Mouse (Mus musculus) CH12.LX (cell line): Measurements from ENCODE around the gene Opalin.

ENCODE experiments used
- CHD1 ChIP-seq: IDR thresholded peaks from 2 replicates; pipeline ENCODE4 v1.6.1; 2012; ENCODE audit warnings: low read depth, low read length, improper control_type of control experiment, inconsistent platforms
- CTCF ChIP-seq, 2 experiments: IDR thresholded peaks in 1 of 2; conservative IDR thresholded peaks in 1 of 2; 2 replicates each; pipeline ENCODE4 v1.5.1; 2011 to 2012; ENCODE audit warnings: low read depth in 2 of 2, low read length in 2 of 2, improper control_type of control experiment in 1 of 2, inconsistent platforms in 1 of 2, mild to moderate bottlenecking in 1 of 2, moderate library complexity in 1 of 2
- EP300 ChIP-seq: IDR thresholded peaks from 2 replicates; pipeline ENCODE4 v1.6.1; 2011; ENCODE audit warnings: low read length, improper control_type of control experiment
- MAZ ChIP-seq: IDR thresholded peaks from 2 replicates; pipeline ENCODE4 v1.6.1; 2012; ENCODE audit warnings: low read depth, mild to moderate bottlenecking, inconsistent platforms, low read length, improper control_type of control experiment, moderate library complexity
- MEF2A ChIP-seq: IDR thresholded peaks from 2 replicates; pipeline ENCODE4 v1.6.1; 2014; ENCODE audit warnings: low read depth, mild to moderate bottlenecking, inconsistent platforms, low read length, improper control_type of control experiment, borderline replicate concordance
- MXI1 ChIP-seq: IDR thresholded peaks from 2 replicates; pipeline ENCODE4 v1.6.1; 2011; ENCODE audit warnings: mild to moderate bottlenecking, low read depth, low read length, improper control_type of control experiment
- MYC ChIP-seq: IDR thresholded peaks from 2 replicates; pipeline ENCODE4 v1.6.1; 2011; ENCODE audit warnings: low read depth, mild to moderate bottlenecking, improper control_type of control experiment, low read length
- NELFE ChIP-seq: IDR thresholded peaks from 2 replicates; pipeline ENCODE4 v1.6.1; 2011; ENCODE audit warnings: low read depth, low read length, improper control_type of control experiment
- POLR2A ChIP-seq: IDR thresholded peaks from 2 replicates; pipeline ENCODE4 v1.6.1; 2011; ENCODE audit warnings: low read depth, mild to moderate bottlenecking, improper control_type of control experiment, low read length
- RAD21 ChIP-seq: IDR thresholded peaks from 2 replicates; pipeline ENCODE4 v1.6.1; 2011; ENCODE audit warnings: low read depth, mild to moderate bottlenecking, low read length, improper control_type of control experiment, moderate library complexity
- TBP ChIP-seq: conservative IDR thresholded peaks from 2 replicates; pipeline ENCODE4 v1.6.1; 2011; ENCODE audit warnings: low read depth, low read length, improper control_type of control experiment
- USF1 ChIP-seq: IDR thresholded peaks from 2 replicates; pipeline ENCODE4 v1.6.1; 2014; ENCODE audit warnings: low read depth, mild to moderate bottlenecking, inconsistent platforms, low read length, improper control_type of control experiment
- ZC3H11A ChIP-seq: IDR thresholded peaks from 2 replicates; pipeline ENCODE4 v1.6.1; 2012; ENCODE audit warnings: low read depth, mild to moderate bottlenecking, inconsistent platforms, low read length, improper control_type of control experiment
- ZNF384 ChIP-seq: IDR thresholded peaks from 2 replicates; pipeline ENCODE4 v1.6.1; 2012; ENCODE audit warnings: low read depth, low read length, improper control_type of control experiment, inconsistent platforms

DNA sequence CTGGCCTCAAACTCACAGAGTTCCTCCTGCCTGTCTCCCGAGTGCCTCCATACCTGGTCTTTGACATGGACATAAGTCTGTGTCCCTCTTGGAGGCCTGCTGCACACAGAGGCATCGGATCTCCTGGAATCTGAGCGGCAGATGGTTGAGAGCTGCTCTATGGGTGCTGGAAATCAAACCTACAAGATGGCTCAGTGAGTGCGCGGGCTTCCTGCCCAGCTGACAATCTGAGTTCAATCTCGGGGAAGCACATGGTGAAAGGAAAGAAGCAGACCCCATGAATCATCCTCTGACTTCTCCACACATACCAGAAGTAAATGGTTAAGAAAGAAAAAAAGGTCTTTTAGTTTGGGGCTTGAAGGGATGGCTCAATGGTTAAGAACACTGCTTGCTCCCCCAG lies 45.0 kb downstream of the Opalin start:
- TF ChIP-seq USF1 (no peak), TBP (no peak), CTCF (conservative IDR thresholded peaks at IDR 0.05 in 1 of 2, IDR thresholded peaks at IDR 0.05 in 1 of 2; ENCODE audit: low read depth in 2 of 2, low read length in 2 of 2) (no peak), MXI1 (no peak), MAZ (no peak), MYC (no peak), ZC3H11A (no peak), EP300 (no peak), POLR2A (no peak), ZNF384 (no peak), RAD21 (no peak), CHD1 (no peak), MEF2A (no peak), NELFE (no peak)
